Comparison of ENCODE assay signal across 8 mouse cellular contexts in genomic region chr19:36833788-36834531, GRCm38 (mm10). TPM values are rescaled to one million over a fixed set of nuclear protein-coding genes. Genes with fewer than 3 reads are reported as not detected.
DNase-seq lines count a peak whose midpoint lies in the region; ATAC-seq and TF ChIP-seq lines count a peak whose summit lies in the region.

Tnks2 (plus strand) TSS chr19:36834232.

- peak within 1 kb of the TSS; percentile 98 for H3K9ac ChIP-seq in kidney, embryonic 15.5 days

- DNase-seq in A20 (ENCODE audit: low read depth, low spot score) (peak; percentile 98), liver (peak; percentile 96)
- DNase-seq in heart, embryonic 10.5 days (ENCODE audit: low spot score): peak; percentile 98
- DNase-seq in spleen, postnatal 4 days (ENCODE audit: low spot score in 2 of 2): peak; percentile 93 to 98

- no peaks in the 10 kb centered on the region for H3K27me3 ChIP-seq in heart, embryonic 10.5 days (ENCODE audit: insufficient read depth, poor library complexity, severe bottlenecking)
- no peaks in the 10 kb centered on the region for H3K27me3 ChIP-seq in kidney, embryonic 15.5 days

- ATAC-seq in kidney, embryonic 15.5 days (replicated peaks; ENCODE audit: low FRiP score): peak; percentile 96
- ATAC-seq in monocyte, adult 5-6 weeks (replicated peaks; ENCODE audit: insufficient number of reproducible peaks, low FRiP score, low TSS enrichment, poor library complexity, severe bottlenecking): peak; percentile 87

- H3K4me2 ChIP-seq in kidney, embryonic 15.5 days: peak within 1 kb of the TSS; percentile 62

- under 1% methylated on average over 73 of the region's 73 CpGs for WGBS in heart, embryonic 10.5 days
- WGBS in kidney, embryonic 15.5 days: under 1% methylated on average over 73 of the region's 73 CpGs

- peak within 1 kb of the TSS; percentile 98 for H3K4me3 ChIP-seq in bone marrow macrophage, adult 2 months (ENCODE audit: insufficient read depth, low read length)
- peak within 1 kb of the TSS; percentile 90 for H3K4me3 ChIP-seq in embryonic fibroblast, embryonic 13.5 days (ENCODE audit: insufficient read depth, low read length)
- peak within 1 kb of the TSS; percentile 80 for H3K4me3 ChIP-seq in heart, embryonic 10.5 days
- peak within 1 kb of the TSS; percentile 79 for H3K4me3 ChIP-seq in kidney, embryonic 15.5 days (replicated peaks)

- TF ChIP-seq POLR2A in bone marrow macrophage, adult 2 months (IDR thresholded peaks at IDR 0.05; ENCODE audit: borderline replicate concordance, low read depth, low read length): no peak
- TF ChIP-seq POLR2A in embryonic fibroblast, embryonic 13.5 days (IDR thresholded peaks at IDR 0.05; ENCODE audit: low read depth, low read length): peak; percentile 80

- peaks cover 15% of the 10 kb centered on the region for H3K4me1 ChIP-seq in bone marrow macrophage, adult 2 months (ENCODE audit: control insufficient read depth, insufficient read depth, low read length)
- H3K4me1 ChIP-seq in embryonic fibroblast, embryonic 13.5 days (ENCODE audit: control insufficient read depth, insufficient read depth, low read length): peaks cover 5% of the 10 kb centered on the region
- peaks cover 16% of the 10 kb centered on the region for H3K4me1 ChIP-seq in heart, embryonic 10.5 days
- H3K4me1 ChIP-seq in kidney, embryonic 15.5 days: peaks cover 21% of the 10 kb centered on the region

- no peaks in the 10 kb centered on the region for H3K9me3 ChIP-seq in heart, embryonic 10.5 days
- no peaks in the 10 kb centered on the region for H3K9me3 ChIP-seq in kidney, embryonic 15.5 days (replicated peaks)

- peaks cover 10% of the 10 kb centered on the region for H3K36me3 ChIP-seq in heart, embryonic 10.5 days
- peaks cover 10% of the 10 kb centered on the region for H3K36me3 ChIP-seq in kidney, embryonic 15.5 days

- H3K27ac ChIP-seq in bone marrow macrophage, adult 2 months (ENCODE audit: insufficient read depth, low read depth, low read length): peak within 1 kb of the TSS; percentile 94
- peak within 1 kb of the TSS; percentile 97 for H3K27ac ChIP-seq in embryonic fibroblast, embryonic 13.5 days (ENCODE audit: insufficient read depth, low read length)
- H3K27ac ChIP-seq in heart, embryonic 10.5 days: peak within 1 kb of the TSS; percentile 99
- H3K27ac ChIP-seq in kidney, embryonic 15.5 days: peak within 1 kb of the TSS; percentile 97

- TF ChIP-seq CTCF in bone marrow macrophage, adult 2 months (IDR thresholded peaks at IDR 0.05; ENCODE audit: low read depth, low read length): no peak
- TF ChIP-seq CTCF in embryonic fibroblast, embryonic 13.5 days (IDR thresholded peaks at IDR 0.05; ENCODE audit: borderline replicate concordance, insufficient read depth, low read length): no peak

RNA-seq across cellular contexts. Expression of gene Tnks2, which starts in this region (rescaled TPM):
- 38.4 and 46.8 TPM in 2 replicates for polyA plus RNA-seq in bone marrow macrophage, adult 2 months (2012; ENCODE audit: insufficient read depth, insufficient read length, missing spikeins)
- 184 and 201 TPM in 2 replicates for polyA plus RNA-seq in embryonic fibroblast, embryonic 13.5 days (2011; ENCODE audit: insufficient read length, low read depth, missing spikeins)
- polyA plus RNA-seq in heart, embryonic 10.5 days (2016; fragmentation: Nextera tagmentation; extraction: Ambion mirVana): 57.2 and 57.3 TPM in 2 replicates
- polyA plus RNA-seq in kidney, embryonic 15.5 days (2015; fragmentation: Nextera tagmentation; extraction: Ambion mirVana): 50.4 and 53.1 TPM in 2 replicates
- total RNA-seq in monocyte, adult 5-6 weeks (2017): 175 to 230 TPM (median 207 TPM) in 3 replicates

Comparison
In these comparisons a context has a peak if more than half of its experiments do, and no peak if none do; other contexts are left out.
1. Peak in every context shown above with its lines: DNase-seq, ATAC-seq, H3K4me3 ChIP-seq and H3K27ac ChIP-seq.